Mouse (Mus musculus): ENCODE measurements around the gene Usp9x.

The Usp9x gene

DNA sequence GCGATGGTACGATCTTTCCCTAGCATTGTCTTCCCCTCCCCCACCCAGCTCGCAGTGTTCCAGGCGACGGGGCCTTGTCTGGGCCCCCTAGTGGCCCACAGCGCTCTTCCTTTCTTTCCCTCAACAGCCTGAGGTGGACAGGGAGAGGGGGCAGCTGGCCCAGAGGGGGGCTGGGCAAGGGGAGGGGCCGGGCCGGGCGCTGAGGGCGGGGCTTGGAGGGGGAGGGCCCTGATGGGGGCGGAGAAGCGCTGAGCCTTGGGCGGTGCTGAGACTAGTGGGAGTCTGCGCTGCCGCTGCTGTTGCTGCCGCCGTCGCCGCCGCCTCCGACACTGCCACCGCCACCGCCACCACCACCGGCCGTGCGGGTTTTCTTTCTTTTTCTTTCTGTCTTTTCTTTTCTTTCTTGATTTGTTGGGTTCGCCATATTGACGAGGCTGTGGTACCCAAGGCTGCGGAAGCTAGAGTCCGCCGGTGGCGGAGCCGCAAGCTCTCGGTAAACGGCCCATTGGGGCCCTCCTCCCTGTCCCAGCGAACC, at the start of gene Usp9x:
Usp9x (plus strand) TSS at position 258 of the 535 bp plus-strand sequence.
- peak; percentile 87 for DNase-seq (ENCODE audit: low spot score)

DNA sequence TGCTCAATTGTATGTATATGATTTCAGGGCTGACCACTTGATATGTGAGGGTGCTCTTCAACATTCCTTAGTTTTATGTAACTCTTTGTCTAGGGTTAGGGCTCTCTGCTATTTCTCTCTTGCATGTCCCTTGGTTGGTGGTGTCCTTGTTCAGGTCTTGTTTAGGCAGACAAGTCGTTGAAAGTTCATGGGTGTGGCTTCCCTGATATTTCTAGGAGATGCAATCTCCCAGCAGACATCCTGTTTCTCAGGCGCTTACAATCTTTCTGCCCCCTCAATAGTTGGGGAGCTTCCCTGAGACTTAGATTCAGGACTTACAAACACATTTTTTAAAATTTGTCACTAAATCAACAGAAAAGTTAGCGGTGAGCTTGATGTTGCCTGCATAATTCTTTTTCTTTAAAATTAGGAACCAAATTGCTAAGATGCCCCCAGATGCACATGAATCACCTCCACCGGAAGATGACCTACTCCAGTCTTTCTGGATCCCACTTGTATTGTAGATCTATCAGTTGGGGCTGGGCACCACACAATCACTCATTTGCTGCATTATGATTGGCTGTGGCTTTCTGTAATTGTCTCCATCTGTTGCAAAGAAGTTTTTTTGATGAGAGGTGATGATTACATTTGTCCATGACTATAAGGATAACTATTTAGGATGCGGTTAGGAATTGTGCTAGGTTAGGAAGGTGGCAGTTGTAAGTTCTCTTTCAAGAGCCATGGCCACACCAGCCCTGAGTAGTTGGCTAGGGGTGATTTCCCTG, 48.6 kb upstream of the Usp9x start:
- no peak for DNase-seq (ENCODE audit: low spot score)

DNA sequence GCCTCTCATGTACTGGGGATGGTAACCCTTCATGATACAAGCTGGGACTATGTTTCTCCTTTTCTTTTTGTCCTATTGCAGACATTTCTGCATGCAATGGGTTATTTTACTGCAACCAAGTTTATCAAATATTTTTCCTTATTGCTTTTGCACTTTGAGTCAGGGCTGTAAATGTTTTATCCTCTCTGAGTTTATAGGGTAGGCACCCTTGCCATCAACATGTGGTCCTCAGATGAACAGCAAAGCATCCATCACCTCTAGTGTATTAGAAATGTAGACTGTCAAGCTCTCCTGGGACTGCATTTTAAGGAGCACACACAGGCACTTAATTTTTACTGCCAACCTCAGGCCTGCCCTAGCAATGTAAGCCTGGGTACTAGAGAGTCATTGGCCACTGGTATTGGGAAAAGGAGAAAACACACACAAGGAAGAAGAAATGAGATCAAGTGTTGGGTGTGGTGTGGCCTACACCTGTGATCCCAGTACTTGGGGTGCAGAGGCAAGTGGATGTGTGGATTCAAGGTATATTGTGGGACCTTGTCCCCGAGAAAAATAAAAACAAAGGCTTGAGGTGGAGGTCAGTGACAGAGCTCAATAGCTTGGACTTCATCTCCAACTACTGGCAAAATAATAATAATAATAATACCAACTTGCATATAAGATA, 46.6 kb upstream of the Usp9x start:
- no peak for DNase-seq (ENCODE audit: low spot score)

DNA sequence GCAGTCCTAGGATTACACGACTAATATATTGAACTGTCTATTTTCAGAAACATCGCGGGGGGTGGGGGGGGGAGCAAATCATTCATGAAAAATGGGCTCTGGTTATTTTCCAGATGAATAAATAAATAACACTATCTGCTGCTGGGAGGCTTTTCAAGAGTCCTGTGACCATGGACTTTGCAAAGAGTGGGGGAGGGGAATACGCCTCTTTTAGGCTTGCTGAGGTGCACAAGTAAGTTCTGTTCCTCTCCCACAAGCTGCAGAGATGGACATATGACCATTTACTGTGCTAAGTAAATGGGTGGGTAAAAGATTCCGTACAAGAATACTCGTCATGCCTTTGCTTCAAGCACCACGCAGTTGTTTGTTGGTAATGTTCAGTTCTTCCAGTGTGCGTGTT, 46.0 kb upstream of the Usp9x start:
- no peak for DNase-seq (ENCODE audit: low spot score)

DNA sequence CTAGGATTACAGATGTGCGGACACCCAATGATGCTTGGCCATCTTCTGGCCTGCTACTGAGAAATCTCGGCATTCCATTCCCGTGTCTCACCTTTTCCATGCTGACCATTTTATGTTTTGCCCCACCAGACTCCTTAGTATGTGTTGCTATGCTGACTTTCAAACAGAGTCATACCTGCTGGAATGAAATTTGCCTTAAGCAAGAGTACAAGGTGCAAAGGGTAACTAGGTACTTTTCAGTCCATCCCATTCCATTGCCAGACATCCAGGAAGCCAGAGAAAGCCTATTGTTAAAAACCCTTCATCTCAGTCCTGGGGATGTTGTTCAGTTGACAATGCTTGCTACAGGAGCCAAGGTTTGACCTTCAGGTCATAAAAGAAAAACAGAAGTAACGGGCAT, 43.1 kb upstream of the Usp9x start:
- DNase-seq (ENCODE audit: low spot score), result no peak

DNA sequence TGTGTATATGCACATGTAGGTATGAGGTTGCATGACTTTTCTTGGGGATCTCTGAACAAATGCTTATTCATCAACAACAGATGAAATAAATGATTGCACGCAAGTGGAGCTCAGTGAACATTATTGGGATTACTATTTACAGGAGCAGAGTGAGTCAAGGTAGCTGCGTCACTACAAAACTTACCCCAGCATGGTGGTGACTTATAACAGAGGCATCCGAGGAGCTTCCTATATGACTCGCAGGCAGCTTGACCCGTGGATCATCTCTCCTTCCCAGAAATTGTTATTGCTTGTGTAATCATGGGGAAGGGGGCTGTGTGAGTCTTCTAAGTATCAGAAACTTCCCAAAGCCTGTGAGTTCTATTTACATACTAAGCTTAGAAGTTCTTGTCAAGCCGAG, 41.3 kb upstream of the Usp9x start:
- no peak for DNase-seq (ENCODE audit: low spot score)

DNA sequence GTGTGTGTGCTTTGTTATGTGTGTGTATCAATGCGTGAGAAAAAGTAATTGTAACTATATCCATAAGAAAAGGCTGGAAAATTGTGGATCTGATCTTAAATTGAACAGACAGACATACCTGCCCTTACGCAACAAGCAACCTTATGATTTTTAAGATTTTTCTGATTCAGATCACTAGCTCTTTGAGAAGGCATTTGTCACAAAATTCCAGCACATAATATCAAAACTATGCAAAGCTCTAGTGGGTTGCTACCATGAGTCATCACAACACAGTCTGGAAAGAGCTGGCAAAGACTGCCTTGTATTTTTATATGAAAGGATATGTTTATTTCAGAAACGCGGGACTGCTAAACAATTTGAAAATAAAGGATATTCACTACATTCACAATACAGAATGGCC, 34.2 kb upstream of the Usp9x start:
- DNase-seq (ENCODE audit: low spot score), result no peak

DNA sequence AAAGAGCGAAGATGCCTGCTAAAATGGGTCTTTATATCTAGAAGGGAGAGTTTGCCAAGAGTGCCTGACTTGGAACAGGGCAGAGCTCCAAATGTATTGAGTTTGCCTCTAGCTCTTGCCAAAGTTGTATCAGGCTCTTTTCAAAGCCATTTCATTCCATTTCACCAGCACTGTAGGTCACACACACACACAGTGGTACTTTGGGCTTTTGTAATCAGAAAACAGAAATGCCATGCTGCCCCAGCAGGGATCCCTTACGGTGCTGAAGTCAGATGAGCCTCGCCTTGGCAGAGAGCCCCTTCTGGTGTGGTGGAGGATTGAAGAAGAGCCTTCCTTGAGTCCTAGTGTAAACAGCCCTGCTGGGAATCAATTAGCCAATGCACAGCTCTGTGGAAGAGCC, 32.1 kb upstream of the Usp9x start:
- DNase-seq (ENCODE audit: low spot score), result peak; percentile 6

GRCm38 (mm10) chrX:13040391-13040790, 30.9 kb upstream of the Usp9x start:
- DNase-seq (ENCODE audit: low spot score), result no peak

DNA sequence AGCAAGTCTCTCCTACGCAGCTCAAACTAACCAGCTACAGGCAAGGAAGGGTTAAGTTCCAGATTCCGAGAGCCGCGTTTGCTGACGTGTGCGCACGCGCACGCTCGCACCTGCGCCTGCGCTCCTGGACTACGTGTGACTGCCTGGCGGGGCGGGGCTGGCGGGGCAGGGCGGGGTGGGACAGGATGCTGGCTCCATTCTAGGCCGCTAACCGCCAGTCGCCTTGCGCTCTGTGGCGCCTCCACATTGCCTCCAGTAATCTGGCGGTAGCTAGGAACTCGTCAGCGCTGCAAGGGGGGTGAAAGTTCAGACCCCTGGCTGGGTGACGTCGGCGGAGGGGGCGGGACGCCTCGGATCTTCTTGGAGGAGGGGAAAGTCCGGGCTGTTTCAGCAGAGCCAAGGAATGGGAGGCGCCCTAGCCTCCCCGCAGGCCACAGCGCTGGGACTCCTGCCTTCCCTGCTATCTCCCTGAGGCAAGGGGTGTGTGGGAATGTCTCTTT, 29.6 kb upstream of the Usp9x start:
- DNase-seq (ENCODE audit: low spot score), result peak; percentile 91

GRCm38 (mm10) chrX:13043780-13044179, 27.5 kb upstream of the Usp9x start:
- DNase-seq (ENCODE audit: low spot score), result no peak

DNA sequence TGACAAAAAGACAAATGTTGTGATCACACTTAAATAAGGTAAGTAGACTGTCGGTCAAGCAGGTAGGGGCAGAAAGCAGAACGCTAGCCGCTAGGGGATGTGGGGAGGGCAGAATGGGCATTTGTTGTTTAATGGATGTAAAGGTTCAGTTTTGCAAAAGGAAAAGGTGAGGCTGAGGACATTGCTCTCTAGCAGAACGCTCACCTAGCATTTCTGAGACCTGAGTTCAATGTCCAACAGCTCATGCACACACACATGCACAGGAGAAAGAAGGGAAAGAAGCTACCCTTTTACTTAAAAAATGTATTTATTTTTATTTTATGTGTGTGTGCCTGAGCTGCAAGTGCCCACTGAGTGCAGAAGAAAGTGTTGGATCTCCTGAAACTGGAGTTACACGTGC, 26.6 kb upstream of the Usp9x start:
- no peak for DNase-seq (ENCODE audit: low spot score)

DNA sequence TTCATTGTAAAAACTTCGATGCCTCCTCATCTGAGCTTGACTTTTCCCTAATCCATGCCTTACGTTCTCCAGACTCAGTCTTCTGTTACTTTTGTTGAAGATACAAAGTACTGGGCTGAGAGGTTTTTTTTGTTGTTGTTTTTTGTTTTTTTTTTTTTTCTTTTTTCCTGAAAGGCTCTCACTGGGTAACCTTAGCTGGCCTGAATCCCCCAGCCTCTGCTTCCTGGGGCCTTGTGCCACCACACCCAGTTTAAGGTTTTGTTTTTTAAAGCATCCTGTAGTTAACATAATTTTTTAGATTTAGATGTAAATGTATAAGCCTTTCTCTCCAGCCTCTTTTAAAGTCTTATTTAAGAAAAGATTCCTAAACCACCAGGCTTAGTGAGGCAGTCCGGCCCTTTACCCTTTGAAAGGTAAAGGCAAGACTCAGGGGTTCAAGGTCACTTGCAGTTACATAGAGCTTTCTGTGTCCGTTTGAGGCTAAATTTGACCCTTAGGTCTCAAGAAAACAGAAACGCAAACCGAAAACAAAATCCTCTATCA, 24.3 kb upstream of the Usp9x start:
- DNase-seq (ENCODE audit: low spot score), result no peak

GRCm38 (mm10) chrX:13047631-13048345, 23.5 kb upstream of the Usp9x start:
- DNase-seq (ENCODE audit: low spot score), result peak; percentile 17

DNA sequence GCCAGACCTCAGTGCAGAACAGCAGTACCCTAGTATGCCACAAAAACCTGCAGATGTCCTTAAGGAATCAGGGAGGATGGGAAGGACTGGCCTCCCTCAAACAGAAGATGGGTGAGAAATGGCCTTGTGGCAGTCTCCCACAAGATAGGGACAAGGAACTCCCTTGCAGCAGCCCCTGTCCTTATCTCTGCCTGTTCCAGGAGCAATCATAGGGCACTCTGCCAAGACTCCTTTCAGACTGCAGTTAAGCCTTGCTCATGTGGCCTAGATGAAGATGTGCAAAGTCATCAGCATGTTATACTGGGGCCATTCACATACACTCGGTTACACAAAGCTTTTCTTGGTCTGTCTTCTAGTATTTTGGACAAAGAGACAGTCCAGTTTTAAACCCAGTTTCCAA, 16.7 kb upstream of the Usp9x start:
- peak; percentile 72 for DNase-seq (ENCODE audit: low spot score)

- DNase-seq (ENCODE audit: low spot score), result no peak
Observed at GRCm38 (mm10) chrX:13061961-13062360, 9.3 kb upstream of the Usp9x start.

DNA sequence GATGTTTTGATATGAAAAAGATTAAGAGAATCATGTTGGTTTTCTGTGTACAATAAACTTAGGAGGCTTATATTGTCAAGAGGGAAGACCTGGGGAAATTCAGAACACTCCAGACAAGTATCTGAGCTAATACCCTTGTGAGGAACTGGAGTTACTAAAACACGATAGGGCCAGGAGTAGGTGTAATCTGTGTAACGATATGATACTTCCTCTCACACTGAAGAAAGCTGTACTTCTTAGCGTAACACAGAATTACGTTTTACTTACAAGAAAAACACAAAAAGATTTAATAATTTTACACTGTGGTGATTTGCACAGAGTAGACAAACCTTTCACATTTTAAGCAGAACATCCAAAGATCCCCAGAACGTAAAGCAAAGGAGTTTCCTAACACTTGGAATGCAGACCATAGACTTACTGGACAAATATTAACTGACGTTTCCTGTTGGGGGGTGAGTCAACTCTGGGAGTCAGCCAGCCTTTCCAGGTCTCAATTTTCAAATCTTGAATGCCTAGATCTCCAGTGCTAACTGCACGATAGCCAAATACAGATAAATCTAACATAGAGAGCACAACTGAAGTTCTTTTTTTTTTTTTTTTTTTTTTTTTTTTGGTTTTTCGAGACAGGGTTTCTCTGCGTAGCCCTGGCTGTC, 6.9 kb upstream of the Usp9x start:
- DNase-seq (ENCODE audit: low spot score), result no peak

DNA sequence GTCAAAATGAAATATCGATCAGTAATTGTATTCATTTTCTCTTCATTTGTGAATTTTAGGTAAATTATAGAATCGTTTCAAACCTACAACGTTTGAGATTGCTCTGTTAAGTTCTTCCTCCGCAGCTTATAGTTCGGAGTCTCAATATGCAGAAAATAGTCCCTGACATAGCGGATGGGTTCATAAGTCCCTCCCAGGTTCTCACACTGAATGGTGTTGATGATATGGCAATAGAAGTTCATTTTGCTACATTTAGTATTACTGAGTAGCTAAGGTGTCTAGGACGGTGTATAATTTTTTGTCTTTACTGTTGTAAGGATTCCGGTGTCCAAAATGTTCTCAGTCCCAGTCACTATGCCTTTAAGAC, 1.1 kb upstream of the Usp9x start:
- no peak for DNase-seq (ENCODE audit: low spot score)

DNA sequence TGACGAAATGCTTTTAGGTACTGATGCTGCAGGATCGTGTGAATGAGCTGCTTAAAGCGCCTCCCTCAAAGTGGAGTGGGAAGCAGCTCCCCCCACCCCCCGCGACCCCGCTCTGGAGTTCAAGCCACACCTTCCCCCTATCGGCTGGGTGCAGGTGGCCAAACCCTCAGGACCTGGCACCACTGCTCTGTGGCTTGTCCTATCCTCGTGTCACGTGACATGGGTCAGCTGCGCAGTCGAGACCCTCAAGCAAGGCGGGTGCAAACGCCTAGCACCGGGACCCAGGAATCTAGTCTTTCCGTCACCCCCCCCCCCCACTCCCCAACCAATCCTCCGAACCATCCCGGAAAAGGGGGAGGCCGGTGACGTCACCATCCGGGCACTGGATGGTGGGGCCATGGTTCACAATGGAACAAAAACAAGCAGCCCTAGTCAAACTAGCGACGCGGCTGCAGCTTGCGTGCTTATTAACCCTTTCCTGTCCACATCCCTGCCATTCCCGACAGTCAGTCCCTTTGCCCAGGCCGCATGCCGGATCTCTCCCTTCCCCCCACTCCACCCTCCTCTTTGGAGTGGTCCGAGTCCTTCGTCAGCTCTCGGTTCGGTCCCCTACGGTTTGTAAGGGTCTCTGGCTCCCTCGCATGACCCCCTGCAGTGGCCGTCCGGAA, 591 bp upstream of the Usp9x start:
- DNase-seq (ENCODE audit: low spot score), result peak; percentile 86

- DNase-seq (ENCODE audit: low spot score), result peak; percentile 79
Observed at GRCm38 (mm10) chrX:13071776-13072460, 620 bp downstream of the Usp9x start.
